Mouse (Mus musculus) retina, postnatal 1 day (tissue): ENCODE data around the gene Fam92b.

Experiments
- DNase-seq: peaks from one replicate; pipeline ENCODE4 v3.0.0-alpha.2; 2012

The Fam92b gene

DNA sequence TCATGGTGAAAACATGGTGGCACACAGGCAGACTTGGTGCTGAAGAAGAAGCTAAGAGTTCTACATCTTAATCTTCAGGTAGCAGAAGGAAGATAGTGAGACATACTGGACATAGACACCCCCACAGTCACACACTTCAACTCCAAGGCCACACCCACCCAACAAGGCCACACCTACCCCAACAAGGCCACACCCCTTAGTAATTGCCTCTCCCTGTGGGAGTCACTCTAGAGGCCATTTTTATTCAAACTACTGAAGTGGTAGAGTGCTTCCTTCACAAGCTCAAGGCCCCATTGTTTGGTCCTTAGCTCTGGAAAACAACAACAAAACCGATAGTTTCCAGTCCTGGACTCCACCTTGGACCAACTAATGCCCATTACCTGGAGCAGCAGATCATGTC is 31.2 kb downstream of the Fam92b start:
- DNase-seq = no peak

DNA sequence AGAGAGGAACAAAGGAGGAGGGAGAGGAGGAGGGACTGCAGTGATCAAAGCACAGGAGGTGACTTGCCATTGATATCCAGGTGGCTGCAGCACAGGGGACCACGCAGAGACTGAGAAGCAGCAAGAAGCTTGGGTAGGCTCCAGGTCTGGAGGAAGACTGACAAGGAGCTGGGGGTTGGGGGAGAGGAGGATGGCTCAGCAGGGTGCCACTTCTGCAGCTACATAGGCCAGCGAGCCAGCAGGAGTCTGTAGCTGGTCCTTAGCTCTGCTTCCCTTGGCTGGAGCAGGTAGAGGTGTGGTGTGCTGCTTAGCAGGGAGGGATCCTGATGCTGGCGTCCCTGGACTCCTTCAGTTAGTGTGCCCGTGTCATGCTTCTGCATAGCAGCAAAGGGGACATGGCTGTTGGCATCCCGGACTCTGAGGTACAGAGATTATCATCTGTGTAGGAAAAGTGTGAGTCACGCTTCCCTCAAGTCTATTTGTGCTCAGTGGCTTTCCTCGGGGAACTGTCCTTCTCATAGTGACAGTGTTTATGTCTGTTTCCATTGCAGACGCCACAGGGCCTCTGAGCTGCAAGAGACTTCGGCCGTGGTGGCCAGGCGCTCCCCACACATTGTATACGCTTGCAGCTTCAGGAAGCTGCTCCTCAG is 32.5 kb downstream of the Fam92b start:
- no peak for DNase-seq

DNA sequence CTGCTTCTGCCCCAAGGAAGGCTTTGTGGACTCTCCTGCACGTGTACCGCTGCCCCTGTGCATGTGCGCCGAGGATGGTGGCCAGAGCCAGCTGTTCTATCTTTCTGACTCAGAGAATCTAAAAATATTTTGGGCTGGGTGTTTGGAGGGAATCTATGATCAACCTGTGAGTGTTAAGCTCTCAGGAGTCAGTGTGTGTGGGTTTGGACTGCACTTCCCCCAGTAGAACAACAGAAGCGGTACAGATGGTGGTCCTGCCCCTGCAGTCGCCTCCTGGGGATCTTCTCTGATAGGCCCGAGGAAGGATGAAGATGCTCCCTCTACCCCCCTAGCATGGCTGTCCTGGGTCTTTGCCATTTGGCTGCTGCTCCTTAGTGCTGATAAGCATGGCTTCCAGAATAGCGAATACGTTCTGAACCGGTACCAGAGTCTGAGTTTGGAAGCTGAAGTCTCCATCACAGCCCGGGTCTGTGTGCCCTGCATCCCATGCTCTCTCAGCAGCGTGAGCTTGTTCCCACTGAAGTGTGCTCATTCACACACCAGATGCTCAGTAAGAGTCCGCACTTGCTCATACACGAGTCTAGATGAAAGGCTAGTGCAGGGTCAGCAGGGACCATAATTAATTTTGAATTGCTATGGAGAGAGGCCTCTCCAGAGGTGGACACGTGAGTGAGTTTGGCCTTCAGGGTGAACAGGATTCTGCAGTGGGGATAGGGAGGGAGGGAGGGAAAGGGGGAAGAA is 33.2 kb downstream of the Fam92b start:
- DNase-seq = peak; percentile 35

DNA sequence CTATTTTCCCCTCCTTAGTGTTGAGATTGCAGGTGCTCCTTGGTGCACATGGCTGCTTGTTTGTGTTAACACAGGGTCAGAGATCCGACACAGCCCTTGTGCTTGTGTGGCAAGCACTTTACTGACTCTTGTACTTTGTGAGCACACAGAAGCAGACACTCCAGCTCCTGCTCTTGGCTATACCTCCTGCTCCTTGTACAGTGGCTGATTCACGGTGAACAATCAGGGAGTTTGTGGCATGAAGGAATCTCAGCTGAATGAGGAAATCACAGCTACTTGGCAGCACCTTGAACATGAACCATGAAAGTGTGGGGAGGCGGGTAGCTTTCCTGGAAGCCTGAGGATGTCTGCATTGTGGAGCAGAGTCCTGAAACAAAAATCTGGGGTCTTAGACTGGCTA is 36.5 kb downstream of the Fam92b start:
- DNase-seq = no peak

GRCm38 (mm10) chr8:120138958-120139357 is 38.3 kb downstream of the Fam92b start:
- DNase-seq = no peak

- no peak for DNase-seq
Measured at GRCm38 (mm10) chr8:120136618-120137017, 40.6 kb downstream of the Fam92b start.

GRCm38 (mm10) chr8:120135687-120136086 is 41.6 kb downstream of the Fam92b start:
- DNase-seq = no peak

DNA sequence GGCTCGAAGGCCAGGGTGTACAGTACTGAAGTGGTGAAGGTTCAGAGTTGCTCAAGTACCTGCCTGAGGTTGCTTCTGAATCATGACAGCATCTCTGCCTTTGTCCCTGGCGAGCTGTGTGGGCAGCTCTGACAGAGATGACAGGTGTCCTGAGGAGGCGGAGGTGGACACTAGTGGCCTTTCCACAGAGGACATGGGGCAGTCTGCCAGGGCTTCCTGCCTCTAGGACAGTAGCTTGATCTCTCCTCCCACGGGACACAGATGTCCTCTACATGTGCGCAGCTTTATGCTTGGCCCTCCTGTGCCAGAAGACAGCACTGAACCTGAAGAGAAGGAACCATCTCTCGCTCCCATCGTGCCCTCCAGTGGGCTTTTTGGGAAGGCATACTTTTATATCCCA is 44.1 kb downstream of the Fam92b start:
- no peak for DNase-seq

DNA sequence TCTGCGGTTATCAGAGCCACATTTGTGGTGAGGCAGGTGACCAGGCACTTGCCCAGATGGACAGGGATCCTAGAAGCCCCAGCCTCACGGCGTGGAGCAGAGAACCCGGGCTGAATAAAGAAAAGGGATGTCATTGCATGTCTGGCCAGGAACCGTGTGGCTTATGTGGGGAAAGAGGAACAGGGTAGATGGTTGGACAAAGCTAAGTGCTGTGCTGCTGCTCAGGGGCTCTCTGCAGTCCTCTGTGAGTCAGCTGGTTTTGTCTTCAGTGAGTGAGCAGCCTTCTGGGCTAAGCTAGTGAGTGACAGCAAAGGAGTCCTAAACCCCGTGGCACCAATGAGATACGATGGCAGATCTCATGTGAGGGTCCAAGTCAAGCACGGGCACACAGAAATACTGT is 46.1 kb downstream of the Fam92b start:
- no peak for DNase-seq

- DNase-seq = no peak
Measured at GRCm38 (mm10) chr8:120129547-120129946, 47.7 kb downstream of the Fam92b start.

DNA sequence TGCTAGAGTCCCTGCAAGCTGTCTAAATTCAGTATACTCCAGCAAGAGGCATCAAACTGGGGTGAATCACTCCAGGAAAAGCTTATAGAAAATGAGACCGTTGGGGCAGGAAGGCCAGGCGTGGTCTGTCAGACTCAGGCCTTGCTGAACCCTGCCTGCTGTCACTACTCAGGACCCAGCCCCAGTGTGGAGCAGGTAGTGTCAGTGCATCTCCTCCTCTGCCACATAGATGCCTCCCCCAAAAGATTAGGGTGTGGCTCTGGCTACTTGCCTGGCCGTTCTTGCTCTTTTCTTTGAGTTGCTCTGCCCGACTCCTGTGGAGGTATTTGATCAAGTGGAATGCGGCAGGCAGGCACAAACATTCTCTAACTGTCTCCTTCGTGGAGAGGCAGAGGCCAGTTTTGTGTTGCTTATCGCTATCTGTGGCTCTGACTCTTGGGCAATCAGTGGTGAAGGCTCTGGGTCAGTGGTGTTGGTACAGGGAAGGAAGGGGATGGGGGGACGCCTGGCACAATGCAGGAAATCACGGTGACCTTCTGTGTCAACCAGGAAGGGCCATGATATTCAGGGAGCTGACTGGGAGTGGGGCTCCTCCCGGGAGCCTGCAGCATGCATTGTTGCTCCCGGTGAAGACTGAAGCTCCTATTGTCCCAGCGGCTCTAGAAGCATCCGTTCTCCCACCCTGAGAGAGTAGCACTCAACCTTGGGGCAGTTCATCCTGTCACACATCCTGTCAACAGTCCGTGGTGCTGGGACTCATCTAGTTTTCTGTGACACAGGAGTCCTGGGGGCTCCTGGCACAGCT is 50.7 kb downstream of the Fam92b start:
- peak; percentile 34 for DNase-seq

DNA sequence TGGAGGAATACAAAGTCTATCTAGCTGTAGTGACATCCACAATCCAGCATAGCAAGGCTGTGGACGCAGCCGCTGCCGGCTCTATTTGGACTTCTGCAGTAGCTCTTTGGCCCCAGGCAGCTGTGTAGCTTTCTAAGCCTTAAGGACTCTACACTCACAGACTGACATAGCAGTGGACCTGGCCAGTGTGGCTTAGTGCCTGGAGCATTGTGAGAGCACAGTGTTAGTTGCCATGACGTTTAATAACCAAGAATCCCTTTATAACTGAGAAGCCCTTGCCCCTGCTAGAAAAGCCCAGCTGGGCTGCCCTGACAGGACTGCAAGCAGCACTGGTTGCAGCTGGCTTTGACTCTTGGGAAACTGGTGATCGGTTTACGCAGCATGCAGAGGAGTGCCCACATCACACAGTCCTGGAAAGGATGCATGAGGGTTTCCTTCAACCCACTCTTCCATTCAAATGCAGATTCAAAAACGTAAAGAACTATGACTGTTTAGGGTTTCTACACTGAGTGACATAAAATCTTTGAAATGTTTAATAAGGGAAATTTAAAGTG is 52.4 kb downstream of the Fam92b start:
- DNase-seq = peak; percentile 71

GRCm38 (mm10) chr8:120124261-120124660 is 53.0 kb downstream of the Fam92b start:
- DNase-seq = no peak

DNA sequence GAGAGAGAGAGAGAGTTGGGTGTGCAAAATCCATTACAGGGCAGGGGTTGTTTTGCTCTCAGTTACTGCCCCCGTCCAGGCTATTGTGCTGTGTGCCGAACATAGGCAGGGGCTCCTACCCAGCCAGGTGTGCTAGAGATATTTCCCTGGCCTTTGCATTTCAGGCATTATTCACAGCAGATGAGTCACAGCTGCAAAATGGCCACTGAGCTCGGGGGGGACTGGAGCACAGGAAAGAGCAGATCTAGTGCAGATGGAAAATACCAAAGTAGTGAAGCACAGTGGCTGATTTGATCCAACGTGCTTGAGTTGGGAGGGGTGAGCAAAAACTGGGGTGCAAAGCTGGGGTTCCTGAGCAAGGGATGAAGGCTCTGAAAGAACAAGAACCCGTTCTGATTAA is 56.3 kb downstream of the Fam92b start:
- DNase-seq = no peak

DNA sequence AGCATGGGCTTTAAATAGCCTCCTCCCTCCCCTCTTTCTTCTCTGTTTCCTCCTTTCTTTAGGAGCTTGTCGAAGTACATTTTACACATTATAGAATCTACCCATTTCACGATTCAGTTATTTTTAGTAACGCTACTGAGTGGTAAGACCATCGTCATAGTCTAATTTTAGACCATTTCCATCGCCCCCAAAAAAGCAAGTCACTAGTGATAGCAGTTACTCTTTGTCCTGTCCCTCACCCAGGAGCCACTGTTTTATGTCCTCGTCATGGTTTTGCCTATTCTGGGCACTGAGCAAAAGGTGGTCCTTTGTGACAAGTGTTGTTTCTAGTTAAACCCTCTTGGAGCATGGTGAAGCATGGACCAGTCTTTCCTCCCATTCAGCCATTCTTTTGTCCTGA is 57.3 kb downstream of the Fam92b start:
- DNase-seq = no peak

- no peak for DNase-seq
Measured at GRCm38 (mm10) chr8:120119429-120119828, 57.8 kb downstream of the Fam92b start.

DNA sequence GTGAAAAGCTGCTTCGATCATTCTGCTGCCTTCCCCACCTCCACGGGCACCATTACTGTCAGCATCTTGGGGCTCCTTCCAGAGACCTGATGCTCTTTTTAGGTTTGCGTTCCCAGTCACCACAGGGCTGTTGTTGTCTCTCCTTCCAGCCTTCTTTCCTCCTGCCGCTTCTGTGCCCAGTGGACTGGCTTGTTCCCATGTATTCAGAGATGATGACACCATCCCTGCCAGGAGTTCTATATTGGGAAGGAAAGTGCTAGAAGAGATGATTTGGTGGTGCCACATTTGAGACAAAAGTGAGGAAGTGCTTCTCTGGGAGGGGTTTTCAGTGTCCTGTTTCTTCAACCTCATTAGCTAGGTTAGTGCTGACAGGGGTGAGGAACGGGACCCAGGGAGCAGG is 58.4 kb downstream of the Fam92b start:
- no peak for DNase-seq

DNA sequence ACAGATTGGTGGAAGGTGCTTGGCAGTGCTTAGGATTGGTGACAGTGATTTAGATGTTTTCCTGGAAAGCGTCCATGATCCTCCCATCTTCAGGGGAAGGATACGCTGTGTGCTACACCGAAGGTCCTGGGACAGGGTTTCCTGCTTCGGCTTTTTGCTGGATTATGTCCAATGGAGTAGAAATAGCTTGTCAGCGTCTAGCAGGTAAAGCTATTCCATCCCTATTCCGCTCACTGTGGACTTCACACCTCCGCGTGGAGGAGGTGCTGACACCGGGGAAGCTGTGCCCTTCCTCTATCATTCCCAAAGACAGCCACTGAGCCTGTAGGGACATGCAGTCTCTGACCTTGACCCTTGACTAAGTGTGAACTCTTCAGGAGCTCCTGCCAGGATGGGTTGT is 59.1 kb downstream of the Fam92b start:
- no peak for DNase-seq

DNA sequence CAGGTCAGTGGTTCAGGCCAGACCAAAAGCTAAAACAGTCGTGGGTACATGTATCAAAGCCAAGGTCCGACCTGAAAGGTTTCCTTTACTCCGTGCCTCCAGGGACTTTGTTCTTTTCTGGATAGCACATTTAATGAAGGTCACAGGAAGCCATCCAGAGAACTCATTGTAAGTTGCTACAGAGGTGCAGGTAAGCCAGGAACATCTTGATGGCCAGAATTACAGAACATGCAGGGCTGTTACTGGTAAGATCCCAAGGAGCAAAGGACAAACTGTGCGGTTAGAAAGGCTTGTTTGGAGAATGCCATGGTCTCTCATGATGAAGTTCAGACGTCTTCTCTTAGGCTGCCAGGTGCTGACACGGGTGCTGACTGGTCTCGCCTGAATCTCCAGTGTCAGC is 60.7 kb downstream of the Fam92b start:
- no peak for DNase-seq
